Mouse (Mus musculus) urinary bladder, postnatal 14 days (tissue): ENCODE results near the gene Phf1.

ENCODE experiments used
- DNase-seq: peaks from one replicate; pipeline ENCODE4 v3.0.0; 2021; ENCODE audit warnings: low spot score

Phf1 gene

DNA sequence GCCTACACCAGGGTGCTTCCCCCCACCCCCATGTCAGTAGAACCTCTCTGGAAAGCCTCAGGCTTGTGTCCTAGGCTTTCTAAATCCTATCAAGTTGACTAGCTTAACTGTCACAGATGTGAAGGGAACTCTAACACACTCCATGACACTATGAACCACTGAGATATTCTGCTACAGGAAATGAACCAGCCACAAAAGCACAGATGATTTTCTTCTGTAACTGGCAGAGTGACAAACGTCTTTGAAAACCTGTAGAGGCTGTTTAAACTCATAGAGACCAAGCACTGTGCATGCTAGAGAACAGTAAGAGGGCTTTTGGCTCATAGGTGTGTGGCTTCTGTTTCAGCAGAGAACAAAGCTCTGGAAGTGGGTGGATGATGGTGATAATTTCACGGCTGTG, 48.2 kb downstream of the Phf1 start:
- no peak for DNase-seq

DNA sequence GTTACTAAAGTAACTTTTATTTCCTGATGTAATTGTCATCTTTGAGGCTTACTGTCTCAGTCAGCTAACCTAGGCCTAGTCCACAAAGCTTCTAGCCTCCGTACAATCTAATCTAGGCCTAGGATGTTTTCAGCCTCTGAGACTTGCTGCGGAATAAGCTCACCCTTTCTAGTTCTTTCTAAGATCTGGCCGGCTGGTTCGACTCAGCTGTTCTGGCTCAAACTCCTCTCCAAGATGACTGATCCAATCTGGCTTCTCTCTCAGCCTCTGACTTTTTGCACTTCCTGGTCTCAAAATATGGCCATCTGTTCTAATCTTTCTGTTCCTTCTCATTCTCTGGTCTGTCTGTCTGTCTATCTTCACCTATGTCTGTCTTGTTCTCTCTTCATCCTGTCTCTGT, 50.5 kb downstream of the Phf1 start:
- DNase-seq: no peak

DNA sequence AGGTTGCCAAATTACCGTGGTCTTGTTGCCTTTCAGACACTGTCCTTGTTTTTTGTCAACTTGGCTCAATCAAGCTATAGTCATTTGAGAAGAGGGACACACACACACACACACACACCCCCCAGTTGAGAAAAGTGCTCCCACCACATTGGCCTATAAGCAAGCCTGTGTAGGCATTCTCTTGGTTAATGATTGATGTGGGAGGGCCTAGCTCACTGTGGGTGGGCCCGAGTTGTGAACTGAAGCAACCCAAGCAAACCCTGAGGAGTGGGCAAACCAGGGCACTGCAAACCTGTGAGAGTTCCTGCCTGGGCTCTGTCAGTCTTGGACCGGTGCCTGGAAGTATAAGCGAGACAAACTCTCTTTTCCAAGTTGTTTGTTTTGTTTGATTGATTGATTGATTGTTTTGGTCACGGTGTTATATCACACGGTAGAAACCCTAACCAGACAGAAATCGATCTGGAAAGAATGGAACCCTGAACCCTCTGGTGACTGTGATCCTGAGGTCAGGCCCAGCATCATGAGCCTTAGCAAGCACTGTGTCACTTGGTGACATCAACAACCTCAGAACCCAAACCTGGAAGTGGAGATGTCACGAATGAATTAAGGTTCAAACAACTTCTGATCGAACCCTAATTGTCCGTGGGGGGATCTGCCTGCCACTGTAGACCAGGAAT, 52.8 kb downstream of the Phf1 start:
- no peak for DNase-seq
